Mouse (Mus musculus) heart, embryonic 13.5 days (tissue): Measurements from ENCODE around the gene Cybrd1. TPM values are rescaled to one million over a fixed set of nuclear protein-coding genes. Genes with fewer than 3 reads are reported as not detected.

ENCODE experiments used
- polyA plus RNA-seq: library from polyadenylated mRNA; unstranded; fragments of >200 nt; fragmentation: Nextera tagmentation; extraction: Ambion mirVana; gene quantifications from 2 replicates; pipeline ENCODE4 v1.2.1, GENCODE M21; 2015

Cybrd1 gene
- polyA plus RNA-seq, 1 experiment from 2014 or later, result 1.7 TPM

Other genes with a start within 250 kb of the Cybrd1 start
- gene Dcaf17, start 62.6 kb upstream of the Cybrd1 start, polyA plus RNA-seq, result 17.7 and 18.7 TPM in 2 replicates
- 9.4 and 9.8 TPM in 2 replicates for gene Mettl8, start 62.3 kb upstream of the Cybrd1 start, polyA plus RNA-seq
- gene Dync1i2, start 93.8 kb downstream of the Cybrd1 start, polyA plus RNA-seq, result 59.5 and 64.8 TPM in 2 replicates
- 90.1 and 90.9 TPM in 2 replicates for gene Slc25a12, start 249.8 kb downstream of the Cybrd1 start, polyA plus RNA-seq